ENCODE assay signal across 8 mouse cellular contexts in genomic region chr5:138757135-138757534, GRCm38 (mm10). TPM values are rescaled to one million over a fixed set of nuclear protein-coding genes. Genes with fewer than 3 reads are reported as not detected.
DNase-seq lines count a peak whose midpoint lies in the region; ATAC-seq and TF ChIP-seq lines count a peak whose summit lies in the region.

No protein-coding gene starts in this region.

- H3K27me3 ChIP-seq in kidney, embryonic 14.5 days (ENCODE audit: control insufficient read depth, insufficient read depth, low read length) = peaks cover 11% of the 10 kb centered on the region
- H3K27me3 ChIP-seq in embryonic facial prominence, embryonic 14.5 days (replicated peaks; ENCODE audit: control insufficient read depth, insufficient read depth, low read length) = peaks cover 42% of the 10 kb centered on the region
- H3K27me3 ChIP-seq in intestine, postnatal 0 days (replicated peaks; ENCODE audit: control insufficient read depth, insufficient read depth, low read length) = peaks cover 42% of the 10 kb centered on the region
- H3K27me3 ChIP-seq in myocyte (ENCODE audit: control insufficient read depth, insufficient read depth, insufficient read length) = no peaks in the 10 kb centered on the region

- H3ac ChIP-seq in myocyte (ENCODE audit: control insufficient read depth, insufficient read length) = no peak overlapping the region

- peak overlapping the region; percentile 72; the same call in 1 of the 2 replicates for H3K4me3 ChIP-seq in kidney, embryonic 14.5 days (ENCODE audit: low read length)
- H3K4me3 ChIP-seq in embryonic facial prominence, embryonic 14.5 days (ENCODE audit: low read depth, low read length) = peak overlapping the region; percentile 72; the same call in 1 of the 2 replicates
- no peak overlapping the region for H3K4me3 ChIP-seq in intestine, postnatal 0 days (ENCODE audit: low read depth, low read length)
- H3K4me3 ChIP-seq in myocyte = peak overlapping the region; percentile 66

- peaks cover 17% of the 10 kb centered on the region for H3K4me1 ChIP-seq in kidney, embryonic 14.5 days (ENCODE audit: control insufficient read depth, insufficient read depth, low read length)
- H3K4me1 ChIP-seq in embryonic facial prominence, embryonic 14.5 days (ENCODE audit: control insufficient read depth, insufficient read depth, low read length) = peaks cover 24% of the 10 kb centered on the region
- H3K4me1 ChIP-seq in intestine, postnatal 0 days (replicated peaks; ENCODE audit: control insufficient read depth, insufficient read depth, low read length) = peaks cover 11% of the 10 kb centered on the region; the same call in 1 of the 2 replicates

- DNase-seq in kidney, adult 8-10 months = no peak
- DNase-seq in embryonic facial prominence, embryonic 14.5 days (ENCODE audit: low spot score) = no peak
- DNase-seq in urinary bladder, postnatal 36 days (ENCODE audit: low spot score in 2 of 2) = no peak
- no peak for DNase-seq in natural killer cell, adult 2 months (ENCODE audit: low spot score in 2 of 2)
- no peak for DNase-seq in thymus, postnatal 25 days

- TF ChIP-seq POLR2A in myocyte (IDR thresholded peaks at IDR 0.05; ENCODE audit: insufficient read length, low read depth) = no peak

- H3K9me3 ChIP-seq in kidney, embryonic 14.5 days (ENCODE audit: control insufficient read depth, low read length) = no peaks in the 10 kb centered on the region
- H3K9me3 ChIP-seq in embryonic facial prominence, embryonic 14.5 days (ENCODE audit: control insufficient read depth, low read length) = no peaks in the 10 kb centered on the region
- H3K9me3 ChIP-seq in intestine, postnatal 0 days (ENCODE audit: control insufficient read depth) = no peaks in the 10 kb centered on the region

- TF ChIP-seq CTCF in intestine, postnatal 0 days (IDR thresholded peaks at IDR 0.05; ENCODE audit: low read depth) = no peak

- peak overlapping the region; percentile 87 for H3K9ac ChIP-seq in kidney, embryonic 14.5 days (ENCODE audit: low read depth, low read length)
- peak overlapping the region; percentile 38; the same call in 1 of the 2 replicates for H3K9ac ChIP-seq in embryonic facial prominence, embryonic 14.5 days (ENCODE audit: low read depth, low read length)
- no peak overlapping the region for H3K9ac ChIP-seq in intestine, postnatal 0 days (ENCODE audit: low read depth, low read length)

- ATAC-seq in kidney, embryonic 14.5 days (ENCODE audit: low FRiP score, low TSS enrichment) = no peak
- ATAC-seq in embryonic facial prominence, embryonic 14.5 days (ENCODE audit: low read depth) = no peak
- ATAC-seq in intestine, postnatal 0 days = no peak

- peaks cover 34% of the 10 kb centered on the region for H3K79me2 ChIP-seq in myocyte (ENCODE audit: control insufficient read depth, insufficient read depth)

- H3K36me3 ChIP-seq in kidney, embryonic 14.5 days (ENCODE audit: control insufficient read depth, insufficient read depth, low read length) = peaks cover 7% of the 10 kb centered on the region
- H3K36me3 ChIP-seq in embryonic facial prominence, embryonic 14.5 days (ENCODE audit: control insufficient read depth, insufficient read depth, low read length) = no peaks in the 10 kb centered on the region
- no peaks in the 10 kb centered on the region for H3K36me3 ChIP-seq in intestine, postnatal 0 days (ENCODE audit: control insufficient read depth, insufficient read depth)
- H3K36me3 ChIP-seq in myocyte (ENCODE audit: control insufficient read depth, insufficient read depth) = peaks cover 10% of the 10 kb centered on the region

- H3K27ac ChIP-seq in kidney, embryonic 14.5 days (ENCODE audit: low read depth, low read length) = peak overlapping the region; percentile 84
- H3K27ac ChIP-seq in embryonic facial prominence, embryonic 14.5 days (replicated peaks; ENCODE audit: low read depth, low read length) = no peak overlapping the region
- H3K27ac ChIP-seq in intestine, postnatal 0 days (ENCODE audit: low read depth, low read length) = no peak overlapping the region

- 63% methylated on average over 6 of the region's 6 CpGs for WGBS in kidney, embryonic 14.5 days
- WGBS in embryonic facial prominence, embryonic 14.5 days = 66% methylated on average over 6 of the region's 6 CpGs
- 63% methylated on average over 6 of the region's 6 CpGs for whole genome bisulfite sequencing in intestine, postnatal 0 days

- H3K4me2 ChIP-seq in kidney, embryonic 14.5 days (replicated peaks; ENCODE audit: low read depth, low read length) = peak overlapping the region; percentile 96
- peak overlapping the region; percentile 92 for H3K4me2 ChIP-seq in embryonic facial prominence, embryonic 14.5 days (ENCODE audit: low read depth, low read length)
- H3K4me2 ChIP-seq in intestine, postnatal 0 days (replicated peaks; ENCODE audit: low read depth) = peak overlapping the region; percentile 94
- H3K4me2 ChIP-seq in myocyte (ENCODE audit: low read depth) = peak overlapping the region; percentile 84

TF ChIP-seq in myocyte, 11 proteins besides CTCF, POLR2A, EP300 and RAD21:
- TF ChIP-seq MYOG (IDR thresholded peaks at IDR 0.05; ENCODE audit: control insufficient read depth in 1 of 3, insufficient read depth in 1 of 3, insufficient read length in 2 of 3, low read depth in 2 of 3) (no peak), MAX (IDR thresholded peaks at IDR 0.05; ENCODE audit: low read depth) (no peak), USF1 (IDR thresholded peaks at IDR 0.05; ENCODE audit: low read depth) (no peak), SRF (IDR thresholded peaks at IDR 0.05; ENCODE audit: control insufficient read depth, insufficient read length, low read depth) (no peak), MYOD1 (IDR thresholded peaks at IDR 0.05; ENCODE audit: control insufficient read depth in 1 of 3, insufficient read length in 2 of 3, low read depth in 2 of 3) (no peak), CEBPB (IDR thresholded peaks at IDR 0.05; ENCODE audit: insufficient read depth, poor library complexity, severe bottlenecking) (no peak), E2F4 (IDR thresholded peaks at IDR 0.05; ENCODE audit: insufficient read depth) (no peak), REST (IDR thresholded peaks at IDR 0.05; ENCODE audit: insufficient read depth, insufficient read length) (no peak), TCF12 (IDR thresholded peaks at IDR 0.05; ENCODE audit: insufficient read depth, poor library complexity, severe bottlenecking) (no peak), POLR2AphosphoS2 (IDR thresholded peaks at IDR 0.05; ENCODE audit: insufficient read length, low read depth) (no peak), TCF3 (IDR thresholded peaks at IDR 0.05; ENCODE audit: insufficient read length, low read depth) (no peak)

RNA-seq across cellular contexts. Expression of gene Fam20c, which starts 2.8 kb away (rescaled TPM):
- 16.5 and 19.9 TPM in 2 replicates for polyA plus RNA-seq in kidney, embryonic 14.5 days (2014; fragmentation: Nextera tagmentation; extraction: Ambion mirVana)
- polyA plus RNA-seq in embryonic facial prominence, embryonic 14.5 days (2014; fragmentation: Nextera tagmentation; extraction: Ambion mirVana) = 13.0 and 16.7 TPM in 2 replicates
- 2.5 and 3.3 TPM in 2 replicates for polyA plus RNA-seq in intestine, postnatal 0 days (2015; fragmentation: Nextera tagmentation; extraction: Ambion mirVana)
- 37.5 TPM for polyA plus RNA-seq in myocyte (2012; fragmentation: generic; extraction: Trizol)
